Mouse (Mus musculus): ENCODE results near the gene Gm49661.

GRCm38 (mm10) chr8:84952612-84953255 is 16.5 kb downstream of the Gm49661 start:
- TF ChIP-seq POLR2A (IDR thresholded peaks at IDR 0.05; ENCODE audit: borderline replicate concordance, control insufficient read depth, low read depth, low read length) (no peak), CTCF (IDR thresholded peaks at IDR 0.05; ENCODE audit: control insufficient read depth, insufficient read depth, low read length) (no peak)
